Mouse (Mus musculus): ENCODE results near the gene Aif1. TPM values are rescaled to one million over a fixed set of nuclear protein-coding genes. Genes with fewer than 3 reads are reported as not detected.

Gene Aif1
- polyA plus RNA-seq, 1 experiment from 2014 or later: 45.2 TPM

DNA sequence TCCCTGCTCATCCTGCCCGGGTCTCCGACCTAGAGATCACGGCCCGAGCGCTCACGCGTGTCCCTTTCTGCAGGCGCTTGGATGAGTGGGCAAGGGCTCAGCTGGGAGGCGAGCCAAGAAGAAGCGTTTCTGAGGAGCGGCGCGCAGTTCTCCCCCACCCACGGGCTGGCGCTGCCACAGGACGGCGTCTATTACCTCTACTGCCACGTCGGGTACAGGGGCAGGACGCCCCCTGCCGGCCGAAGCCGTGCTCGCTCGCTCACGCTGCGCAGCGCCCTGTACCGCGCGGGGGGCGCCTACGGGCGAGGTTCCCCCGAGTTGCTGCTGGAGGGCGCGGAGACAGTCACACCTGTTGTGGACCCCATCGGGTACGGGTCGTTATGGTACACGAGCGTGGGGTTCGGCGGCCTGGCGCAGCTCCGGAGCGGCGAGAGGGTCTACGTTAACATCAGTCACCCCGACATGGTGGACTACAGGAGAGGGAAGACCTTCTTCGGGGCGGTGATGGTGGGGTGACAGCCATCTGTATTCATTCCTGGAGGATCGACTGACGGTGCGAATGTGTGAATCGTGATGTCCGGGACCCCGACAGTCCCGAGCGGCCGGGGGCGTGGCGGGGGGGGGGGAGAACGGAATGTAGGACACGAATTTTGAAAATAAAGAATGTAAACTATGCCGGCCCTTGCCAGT lies 19.9 kb upstream of the Aif1 start:
- peak; percentile 95 for DNase-seq (ENCODE audit: low spot score)

DNA sequence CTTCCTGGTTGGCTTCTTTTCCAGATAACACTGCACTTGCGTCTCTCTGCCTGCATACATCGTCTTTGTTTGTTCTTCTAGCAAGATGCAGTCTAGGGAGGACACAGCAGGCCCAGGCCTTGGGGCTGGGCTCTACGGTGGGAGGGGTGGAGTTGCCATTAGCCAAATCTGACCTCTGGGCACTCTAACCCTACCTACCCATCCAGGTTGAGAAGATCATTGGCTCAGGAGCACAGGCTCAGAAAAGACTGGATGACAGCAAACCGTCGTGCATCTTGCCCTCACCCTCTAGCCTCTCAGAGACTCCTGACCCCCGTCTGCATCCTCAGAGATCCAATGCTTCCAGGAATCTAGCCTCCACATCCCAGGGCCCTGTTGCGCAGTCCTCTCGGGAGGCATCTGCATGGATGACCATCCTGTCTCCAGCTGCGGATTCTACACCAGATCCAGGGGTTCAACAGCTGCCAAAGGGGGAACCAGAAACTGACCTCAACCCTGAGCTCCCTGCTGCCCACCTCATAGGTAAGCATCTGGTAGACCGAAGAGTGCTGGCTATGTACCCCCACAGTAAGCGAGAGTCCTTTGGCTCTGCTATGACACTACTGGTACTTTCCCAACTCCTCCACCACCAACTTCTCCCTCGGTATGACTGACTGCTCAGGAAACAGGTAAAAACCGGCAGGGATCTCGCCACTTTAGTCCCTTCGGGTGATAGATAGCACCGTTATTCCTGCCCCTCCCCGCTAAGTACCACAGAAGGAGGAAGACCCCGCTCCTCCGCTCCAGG lies 19.2 kb upstream of the Aif1 start:
- DNase-seq (ENCODE audit: low spot score): peak; percentile 31

DNA sequence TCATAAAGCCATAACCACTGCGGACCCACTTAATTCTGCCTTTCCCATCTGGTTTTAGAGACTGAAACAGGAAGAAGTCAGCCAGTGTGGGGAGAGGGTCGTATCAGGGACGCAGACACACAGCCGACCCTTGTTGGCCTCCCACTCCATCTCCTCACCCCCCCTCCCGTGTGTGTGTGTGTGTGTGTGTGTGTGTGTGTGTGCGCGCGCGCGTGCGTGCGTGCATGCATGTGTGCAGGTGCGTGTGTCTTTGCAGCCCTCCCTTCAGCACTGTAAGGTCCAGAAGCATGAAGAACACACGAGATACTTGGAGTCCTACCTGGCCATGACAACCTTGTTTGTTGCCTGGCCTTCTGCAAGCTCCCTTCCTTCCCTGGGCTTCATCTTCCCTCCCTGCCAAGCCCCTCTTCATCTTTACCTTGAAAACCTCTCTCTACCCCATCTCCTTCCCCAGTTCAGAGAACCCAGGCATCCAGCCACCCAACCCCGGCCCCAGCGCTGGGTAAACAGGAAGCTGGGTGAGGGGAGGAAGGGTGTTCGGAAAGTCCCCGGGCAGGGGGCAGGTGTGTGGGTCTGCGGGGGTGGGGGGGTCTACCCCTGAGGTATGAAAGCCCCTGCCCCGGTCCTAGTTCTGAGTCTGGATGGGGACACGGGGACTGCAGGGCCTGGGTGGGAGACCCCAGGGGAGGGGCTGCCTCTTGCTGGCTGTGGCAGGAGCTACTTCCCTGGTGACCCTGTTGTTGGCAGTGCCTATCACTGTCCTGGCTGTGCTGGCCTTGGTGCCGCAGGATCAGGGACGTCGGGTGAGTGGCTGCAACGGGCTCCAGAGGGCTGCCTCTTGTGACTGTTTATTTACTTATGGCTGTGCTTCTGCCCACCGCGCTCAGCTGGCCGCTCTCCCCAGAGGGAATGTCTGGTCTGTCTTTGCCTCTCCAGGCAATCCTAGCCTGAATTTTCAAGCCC lies 18.3 kb upstream of the Aif1 start, which contains the start of gene Ltb:
TSS of gene Ltb (plus strand) at position 559 of the 963 bp plus-strand sequence.
- peak; percentile 90 for DNase-seq (ENCODE audit: low spot score)

DNA sequence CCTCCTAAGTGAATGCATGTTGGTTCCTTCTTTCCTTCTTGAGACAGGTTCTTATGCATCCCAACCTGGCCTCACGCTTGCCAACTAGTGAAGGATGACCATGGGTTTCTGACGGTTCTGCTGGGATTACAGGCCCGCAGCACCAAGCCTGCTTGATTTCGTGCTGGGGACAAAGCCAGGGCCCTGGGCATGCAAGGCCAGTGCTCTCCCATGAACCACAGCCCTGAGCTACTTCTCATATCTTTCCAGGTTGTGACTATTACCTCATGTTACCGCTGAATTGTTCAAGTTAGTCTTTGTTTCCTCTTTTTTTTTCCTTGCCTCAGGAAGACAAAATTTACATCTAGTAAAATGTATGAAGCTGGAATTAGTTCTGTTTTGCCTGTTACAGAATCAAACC lies 17.1 kb upstream of the Aif1 start:
- no peak for DNase-seq (ENCODE audit: low spot score)

DNA sequence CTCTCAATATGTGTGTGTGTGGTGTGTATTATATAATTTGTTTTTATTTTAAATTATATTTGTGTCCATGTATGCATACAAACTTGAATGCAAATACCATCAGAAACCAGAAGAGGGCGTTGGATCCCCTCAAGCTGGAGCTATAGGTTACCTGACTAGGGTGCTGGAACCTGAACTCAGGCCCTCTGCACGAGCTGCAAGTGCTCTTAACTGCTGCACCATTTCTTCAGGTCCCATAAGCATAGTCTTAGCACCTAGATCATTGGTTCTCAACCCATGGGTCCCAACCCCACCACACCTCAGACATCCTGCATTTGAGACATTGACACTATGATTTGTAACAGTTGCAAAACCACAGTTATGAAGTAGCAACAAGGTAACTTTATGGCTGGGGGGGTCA lies 15.9 kb upstream of the Aif1 start:
- DNase-seq (ENCODE audit: low spot score): no peak

DNA sequence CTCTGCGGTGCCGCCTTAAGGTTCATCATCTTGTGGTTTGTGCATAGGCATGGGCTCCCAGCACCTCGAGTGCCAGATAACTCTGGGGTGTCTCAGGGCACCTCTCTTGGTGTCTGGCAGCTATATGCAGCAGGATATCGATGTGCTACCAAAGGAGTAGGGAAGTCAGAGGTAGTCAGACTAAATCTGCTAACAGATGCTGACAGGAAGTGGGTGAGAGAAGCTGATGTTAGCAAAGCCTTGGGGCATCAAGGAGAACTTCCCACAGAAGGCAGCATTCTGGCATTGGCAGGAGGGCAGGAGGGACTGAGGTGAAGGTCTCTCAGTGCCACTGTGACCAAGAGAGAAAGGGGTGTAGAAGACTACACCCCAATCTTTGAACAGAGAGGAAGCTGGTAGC lies 14.2 kb upstream of the Aif1 start:
- peak; percentile 73 for DNase-seq (ENCODE audit: low spot score)

DNA sequence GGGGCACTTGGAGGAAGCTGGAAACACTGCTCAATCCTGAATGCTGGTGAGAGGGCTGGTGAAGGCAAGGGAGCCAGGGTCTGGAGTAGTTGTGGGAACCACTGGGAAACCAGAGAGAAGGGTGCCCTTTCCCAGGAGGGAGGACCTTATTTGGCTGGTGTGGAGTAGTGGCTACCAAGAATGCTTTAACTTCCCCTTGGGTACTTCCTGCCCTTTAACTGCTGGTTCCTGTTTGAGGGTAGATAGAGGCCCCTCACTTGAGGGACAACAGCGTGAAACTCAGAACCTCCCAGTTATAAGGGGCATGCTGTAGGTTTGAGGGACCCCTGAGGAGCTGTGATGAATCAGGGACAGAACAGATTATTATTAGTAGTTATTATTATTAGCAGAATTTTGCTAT lies 13.3 kb upstream of the Aif1 start:
- peak; percentile 33 for DNase-seq (ENCODE audit: low spot score)

DNA sequence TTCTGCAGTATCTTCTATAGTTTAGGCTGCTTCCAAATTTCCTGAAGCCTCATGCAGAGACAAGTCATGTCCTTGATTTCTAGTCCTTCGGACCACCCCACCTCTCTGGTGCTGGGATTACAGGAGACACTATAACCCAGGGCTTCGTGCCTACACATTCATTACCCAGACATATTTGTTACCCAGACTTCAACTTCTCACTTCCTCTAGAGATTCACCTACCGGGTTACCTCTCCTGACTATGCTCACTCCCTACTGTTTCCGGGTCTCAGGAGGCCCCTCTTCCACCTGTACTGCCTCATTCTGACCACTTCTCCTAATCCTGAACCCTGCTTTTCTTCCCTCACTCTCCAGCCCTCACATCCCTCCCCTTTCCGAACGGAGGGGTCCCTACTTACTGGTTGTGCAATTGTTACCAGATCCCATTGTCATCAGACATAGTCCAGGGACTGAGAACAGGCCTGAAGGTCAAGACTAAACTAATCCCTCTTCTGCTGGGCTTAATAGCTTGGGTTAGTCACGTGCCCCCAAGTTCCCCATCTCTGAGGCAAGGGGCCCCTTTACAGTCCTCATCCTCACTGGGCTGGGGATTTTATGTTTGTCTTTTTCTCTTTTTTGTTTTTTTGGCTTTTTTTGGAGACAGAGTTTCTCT lies 12.2 kb upstream of the Aif1 start, which contains the start of gene Lst1:
TSS of gene Lst1 (minus strand) at position 481 of the 652 bp plus-strand sequence.
- DNase-seq (ENCODE audit: low spot score): no peak

DNA sequence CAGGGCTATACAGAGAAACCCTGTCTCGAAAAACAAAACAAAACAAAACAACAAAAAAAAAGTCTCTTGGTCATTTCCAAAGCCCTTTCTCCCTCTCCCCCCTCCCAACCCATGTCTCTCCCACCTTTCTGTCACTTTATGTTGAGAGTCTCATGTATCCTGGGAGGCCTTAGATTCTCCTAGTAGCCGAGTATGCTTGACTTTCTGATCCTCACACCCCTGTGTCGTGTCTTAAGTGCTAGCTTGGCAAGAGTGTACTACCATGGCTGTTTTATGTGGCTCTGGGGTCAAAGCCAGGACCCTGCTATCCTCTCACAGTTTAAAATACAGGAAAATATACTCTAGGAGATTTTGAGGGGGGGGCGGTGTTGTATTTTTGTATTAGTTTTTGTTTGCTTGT lies 11.5 kb upstream of the Aif1 start:
- no peak for DNase-seq (ENCODE audit: low spot score)

DNA sequence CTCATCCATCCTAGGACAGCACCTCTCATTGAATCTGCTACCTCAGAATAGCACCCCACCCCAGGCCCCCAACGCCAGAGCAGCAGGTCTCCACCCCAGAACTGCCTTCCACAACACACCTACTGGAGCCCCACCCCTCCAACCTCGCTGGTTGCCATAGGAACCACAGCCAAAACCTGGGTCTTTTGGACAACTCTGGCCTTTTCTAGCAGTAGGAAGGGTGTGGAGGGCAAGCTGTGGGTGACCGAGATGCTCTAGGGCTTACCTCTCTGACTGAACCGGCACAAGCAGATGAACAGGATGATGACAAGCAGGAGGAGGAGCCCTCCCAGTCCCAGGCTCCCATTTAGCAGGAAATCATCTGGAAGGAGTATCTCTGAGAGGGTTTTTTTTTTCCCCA lies 10.8 kb upstream of the Aif1 start:
- DNase-seq (ENCODE audit: low spot score): peak; percentile 71

DNA sequence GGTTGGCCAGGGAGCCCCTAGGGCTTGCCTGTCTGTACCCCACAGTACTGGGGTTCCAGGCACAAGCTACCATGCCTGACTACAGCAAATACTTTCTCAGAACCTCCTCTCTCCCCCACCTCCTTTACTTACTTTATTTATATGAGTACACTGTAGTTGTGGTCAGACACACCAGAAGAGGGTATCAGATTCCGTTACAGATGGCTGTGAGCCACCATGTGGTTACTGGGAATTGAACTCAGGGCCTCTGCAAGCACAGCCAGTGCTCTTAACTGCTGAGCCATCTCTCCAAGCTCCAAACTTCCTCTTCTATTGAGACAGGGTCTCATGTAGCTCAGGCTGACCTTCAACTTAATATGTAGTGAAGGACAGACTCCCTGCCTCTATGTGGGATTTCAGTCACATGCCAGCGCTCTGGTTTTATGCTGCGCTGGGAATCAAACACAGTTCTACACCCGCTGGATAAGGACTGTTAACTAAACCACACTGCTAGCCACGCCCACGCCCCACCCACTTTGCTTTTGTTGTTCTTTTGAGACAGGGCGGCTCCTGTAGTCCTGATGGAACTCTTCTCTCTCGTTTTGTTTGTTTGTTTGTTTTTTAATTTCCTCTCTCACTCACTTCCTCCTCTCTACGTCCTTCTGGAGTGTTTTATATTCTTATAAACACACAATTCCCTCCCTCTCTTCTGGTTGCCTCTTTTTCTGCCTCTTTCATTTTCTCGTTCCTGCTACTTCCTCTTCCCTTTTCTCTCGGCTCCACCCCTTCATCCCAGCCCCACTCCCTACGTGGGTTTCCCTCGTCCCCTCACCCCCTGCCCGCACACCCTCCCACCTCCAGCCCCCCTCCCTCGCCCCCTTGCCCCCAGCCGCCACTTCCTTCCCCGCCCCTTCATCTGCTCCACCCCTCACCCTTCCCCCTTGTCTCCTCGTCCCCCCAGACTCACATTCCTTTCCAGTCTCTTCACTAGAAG lies 10.1 kb upstream of the Aif1 start:
- peak; percentile 85 for DNase-seq (ENCODE audit: low spot score)

DNA sequence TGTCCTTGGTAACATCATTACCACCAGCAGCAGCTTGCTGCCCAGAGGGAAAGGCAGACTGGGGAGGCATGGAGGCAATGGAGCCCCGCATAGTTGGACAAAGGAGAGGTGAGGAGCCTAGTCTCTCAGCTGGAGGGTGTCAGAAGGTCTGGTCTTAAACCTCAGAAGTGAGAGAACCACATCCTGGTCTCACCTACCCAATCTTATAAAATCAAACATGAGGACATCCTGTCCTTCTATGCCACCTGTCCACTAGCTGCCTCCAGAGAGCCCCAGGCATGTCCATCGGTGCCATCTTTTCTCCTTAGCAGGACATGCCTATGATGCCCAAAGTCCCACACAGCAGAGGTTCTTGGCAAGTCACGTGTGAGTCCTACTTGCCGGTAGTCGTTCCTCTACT lies 4.2 kb upstream of the Aif1 start:
- no peak for DNase-seq (ENCODE audit: low spot score)

DNA sequence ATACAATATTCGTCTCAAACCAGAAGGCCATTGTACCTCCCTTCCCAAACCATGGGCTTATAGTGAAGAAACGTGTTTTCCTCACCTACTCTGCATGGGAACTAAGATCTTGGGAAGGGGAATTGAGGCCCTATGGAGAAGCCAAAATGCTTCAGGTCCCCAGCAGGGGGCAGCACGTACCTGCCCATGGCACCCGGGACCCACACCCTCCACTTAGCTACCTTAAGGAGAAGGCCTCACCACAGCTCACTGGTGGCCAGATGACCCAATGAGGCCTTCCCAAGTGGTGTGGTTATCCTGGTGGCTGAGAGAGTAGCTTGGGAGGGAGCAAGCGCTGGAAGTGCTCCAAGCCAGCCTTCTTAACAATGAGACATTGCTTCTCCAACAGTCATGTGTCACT lies 2.7 kb upstream of the Aif1 start:
- DNase-seq (ENCODE audit: low spot score): peak; percentile 80

DNA sequence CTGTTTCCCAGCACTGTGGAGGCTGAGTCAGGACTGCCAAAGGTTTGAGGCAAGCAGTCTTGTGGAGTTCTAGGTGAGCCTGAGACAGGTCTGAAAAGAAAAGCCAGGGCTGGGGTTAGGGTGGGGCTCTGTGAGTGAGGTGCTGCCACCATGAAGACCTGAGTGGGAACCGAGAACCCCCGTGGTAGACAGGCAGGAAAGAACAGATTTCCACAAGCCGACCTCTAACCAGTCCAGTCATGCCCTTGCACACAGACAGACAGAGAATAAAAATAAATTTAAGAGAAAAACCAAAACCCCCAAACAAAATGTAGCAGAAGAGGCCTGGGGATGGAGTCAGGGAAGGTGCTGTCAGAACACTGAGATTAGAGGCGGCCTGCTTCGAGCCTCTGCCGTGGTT lies 486 bp downstream of the Aif1 start:
- DNase-seq (ENCODE audit: low spot score): no peak

DNA sequence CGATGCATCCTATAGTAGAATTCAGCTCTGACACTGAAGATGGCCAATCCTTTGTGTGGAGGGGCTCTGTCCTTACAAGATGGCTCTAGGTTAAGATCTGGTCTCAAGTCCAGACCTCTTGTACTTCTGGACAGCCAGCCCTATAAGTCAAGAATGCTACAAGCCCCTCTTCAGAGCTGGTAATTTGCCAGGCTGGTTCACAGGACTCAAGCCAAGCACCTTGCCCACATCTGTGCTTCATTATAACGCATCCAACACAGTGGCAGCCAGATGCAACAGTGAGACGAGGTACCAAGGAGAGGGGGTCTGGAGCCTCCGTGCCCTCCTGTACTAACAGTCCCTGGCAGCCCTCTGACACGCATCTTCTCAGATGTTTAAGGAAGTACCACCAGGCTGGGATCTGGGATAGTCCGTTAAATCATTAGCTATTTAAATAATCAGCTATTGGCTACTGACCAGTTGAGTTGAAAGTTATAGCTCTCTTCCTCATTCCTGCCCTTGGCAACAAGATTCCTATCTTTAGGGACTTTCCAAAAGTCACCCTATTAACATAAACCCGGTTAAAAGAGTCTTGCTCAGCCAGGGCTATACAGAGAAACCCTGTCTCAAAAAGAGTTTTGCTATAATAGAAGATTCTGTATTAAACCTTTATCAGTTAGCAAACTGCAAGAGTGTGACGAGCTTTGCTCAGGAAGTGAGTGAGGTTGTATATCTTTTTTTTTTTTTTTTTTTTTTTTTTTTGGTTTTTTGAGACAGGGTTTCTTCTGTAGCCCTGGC lies 1.5 kb downstream of the Aif1 start:
- DNase-seq (ENCODE audit: low spot score): no peak

DNA sequence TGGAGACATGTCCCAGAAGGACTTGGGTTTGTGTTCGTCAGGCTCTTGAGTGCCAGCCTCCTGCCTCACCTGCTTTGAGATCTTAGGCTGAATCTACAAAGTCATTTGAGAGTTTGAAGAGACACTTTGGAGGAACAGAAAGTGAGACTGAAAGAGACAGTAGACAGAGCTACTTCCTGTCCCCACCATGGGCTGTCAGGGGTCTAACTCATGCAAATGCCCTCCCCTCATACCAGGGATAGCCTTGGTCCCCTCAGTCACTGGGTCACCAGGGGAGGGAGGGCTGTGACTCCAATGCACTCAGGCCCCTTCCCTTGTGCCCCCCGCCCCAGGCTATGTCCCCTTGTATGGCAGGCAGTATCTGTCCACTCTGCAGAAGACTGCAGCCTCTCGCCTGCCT lies 2.5 kb downstream of the Aif1 start:
- DNase-seq (ENCODE audit: low spot score): peak; percentile 48

DNA sequence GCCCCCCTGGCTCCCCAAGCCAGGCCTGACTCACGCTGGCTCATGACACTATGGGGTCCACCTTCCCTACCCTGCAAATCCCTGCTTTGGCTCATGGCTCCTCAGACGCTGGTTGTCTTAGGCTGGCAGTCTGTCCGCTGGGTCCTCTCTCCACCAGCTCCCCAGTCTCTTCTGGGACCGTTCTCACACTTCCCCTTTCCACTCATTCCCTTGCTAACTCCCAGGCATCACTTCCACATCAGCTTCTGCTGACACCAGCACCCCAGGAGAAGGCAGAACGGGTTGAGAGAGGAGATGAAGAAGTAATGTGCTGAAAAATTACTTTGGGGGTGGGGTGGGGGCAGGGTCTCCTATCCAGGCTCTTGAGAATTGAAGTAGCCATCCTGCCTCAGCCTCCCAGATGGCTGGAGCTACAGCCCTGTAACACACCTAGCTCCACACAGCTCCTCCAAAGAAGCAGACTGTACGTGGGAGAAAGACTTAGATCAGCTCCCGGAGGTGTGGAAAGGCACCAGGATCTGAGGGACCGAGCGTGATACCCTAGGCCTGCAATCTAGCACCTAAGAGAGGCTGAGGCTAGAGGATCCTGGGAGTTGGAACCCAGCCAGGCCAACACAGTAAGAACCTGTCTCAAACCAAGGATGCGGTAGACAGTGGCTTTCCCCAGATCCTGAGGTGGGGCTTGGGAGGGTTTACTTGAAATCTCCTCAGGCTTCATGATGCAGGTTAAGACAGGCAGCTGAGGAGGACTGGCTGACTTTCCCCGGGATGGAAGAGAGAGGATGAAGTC lies 3.2 kb downstream of the Aif1 start:
- no peak for DNase-seq (ENCODE audit: low spot score)

DNA sequence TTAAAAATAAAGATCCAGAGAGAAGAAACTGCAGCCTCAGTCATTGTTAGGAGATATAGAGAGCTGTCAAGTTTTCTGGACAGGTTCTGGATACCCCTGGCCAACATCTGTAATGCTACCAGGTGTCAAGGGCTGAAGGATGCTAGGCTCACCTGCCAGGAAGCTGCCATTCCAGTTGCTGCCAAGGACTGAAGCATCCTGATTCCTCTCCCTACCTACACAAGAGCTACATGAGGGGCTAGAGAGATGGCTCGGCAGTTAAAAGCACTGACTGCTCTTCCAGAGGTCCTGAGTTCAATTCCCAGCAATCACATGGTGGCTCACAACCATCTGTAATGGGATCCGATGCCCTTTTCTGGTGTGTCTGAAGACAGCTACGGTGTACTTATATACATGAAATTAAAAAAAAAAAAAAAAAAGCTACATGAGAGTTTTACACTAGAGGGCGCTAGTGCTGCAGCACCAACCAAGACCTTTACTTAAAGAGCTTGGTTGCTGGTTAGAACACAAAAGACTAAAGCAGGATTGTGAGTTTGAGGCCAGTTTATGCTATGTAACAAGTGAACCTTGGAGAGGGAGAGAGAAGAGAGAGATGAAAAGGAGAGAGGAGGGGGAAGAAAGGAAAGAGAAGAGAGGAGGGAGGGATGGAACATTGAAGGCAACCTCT lies 7.2 kb downstream of the Aif1 start:
- DNase-seq (ENCODE audit: low spot score): peak; percentile 84

Data from thymus, postnatal 0 days (tissue).